Mouse (Mus musculus): ENCODE data around the gene Capn6.

The Capn6 gene

GRCm38 (mm10) chrX:143827212-143827611, at the start of gene Capn6:
TSS of gene Capn6 (minus strand) at chrX:143827414.
- DNase-seq (ENCODE audit: low spot score) = peak; percentile 14

DNA sequence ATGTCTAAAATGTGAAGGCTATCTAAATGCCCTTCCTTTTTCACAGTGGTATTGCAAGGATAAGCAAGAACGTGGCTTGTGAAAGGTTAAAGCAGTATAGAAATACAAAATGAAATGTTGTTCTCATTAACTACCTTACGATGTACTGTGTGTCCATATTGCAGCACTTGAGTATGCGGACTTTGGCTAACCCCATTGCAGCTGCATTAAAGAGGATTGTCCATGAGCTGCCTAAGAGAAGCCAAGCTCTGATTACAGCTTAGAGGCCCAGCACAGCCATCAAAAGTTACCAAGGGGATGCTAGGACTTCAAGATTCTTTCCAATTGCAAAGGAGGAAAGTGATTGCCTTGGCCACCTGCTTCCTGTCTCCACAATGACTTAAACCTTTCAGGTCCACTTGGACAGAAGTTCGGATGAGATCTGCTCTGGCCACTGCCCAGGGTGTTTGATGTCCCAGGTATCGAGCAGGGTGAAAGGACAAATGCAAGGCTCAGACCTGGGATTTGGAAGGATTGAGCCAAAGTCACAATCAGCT, 40.0 kb upstream of the Capn6 start:
- no peak for DNase-seq (ENCODE audit: low spot score)

DNA sequence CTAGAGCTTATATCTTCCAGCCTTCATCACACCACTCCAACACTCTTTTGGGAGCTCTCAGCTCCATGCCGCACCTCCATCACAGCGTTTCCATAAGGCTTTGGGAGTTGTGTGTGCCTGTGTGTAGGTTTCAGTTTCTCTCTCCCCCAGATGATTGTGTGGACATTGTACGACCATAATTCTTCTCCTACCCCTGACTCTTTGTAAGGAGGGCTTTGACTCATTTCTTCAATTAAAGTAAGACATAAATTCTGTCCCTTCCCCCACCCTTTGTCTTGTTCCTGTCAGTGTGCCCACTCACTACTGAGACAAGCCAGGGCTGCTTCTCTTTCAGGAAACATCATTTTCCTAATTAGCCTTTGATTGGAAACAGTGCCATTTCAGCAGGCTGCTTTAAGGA, 24.1 kb upstream of the Capn6 start:
- no peak for DNase-seq (ENCODE audit: low spot score)

- DNase-seq (ENCODE audit: low spot score) = no peak
These were observed 22.8 kb upstream of the Capn6 start for GRCm38 (mm10) chrX:143849969-143850368.

DNA sequence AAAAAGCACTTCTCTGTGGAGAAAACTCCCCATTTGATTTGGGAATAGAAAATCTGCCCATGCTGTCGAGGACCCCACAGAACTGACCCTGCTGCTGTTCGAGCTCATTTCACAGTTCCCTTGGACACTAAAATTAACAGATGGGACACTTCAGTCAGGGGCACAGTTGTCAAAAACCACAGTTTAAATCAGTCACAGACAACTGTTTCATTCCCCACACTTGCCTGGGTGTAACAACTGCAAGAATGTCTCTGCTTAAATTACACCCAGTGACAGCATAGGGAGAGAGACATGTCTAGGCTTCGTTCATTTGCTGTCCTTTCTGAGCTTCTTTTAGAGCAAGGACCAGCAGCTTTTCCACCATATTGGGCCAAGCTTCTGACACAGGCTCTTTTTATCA, 19.4 kb upstream of the Capn6 start:
- no peak for DNase-seq (ENCODE audit: low spot score)

GRCm38 (mm10) chrX:143826521-143826920, 693 bp downstream of the Capn6 start:
- DNase-seq (ENCODE audit: low spot score) = no peak

- DNase-seq (ENCODE audit: low spot score) = no peak
These were observed 8.3 kb downstream of the Capn6 start for GRCm38 (mm10) chrX:143818961-143819360.

DNA sequence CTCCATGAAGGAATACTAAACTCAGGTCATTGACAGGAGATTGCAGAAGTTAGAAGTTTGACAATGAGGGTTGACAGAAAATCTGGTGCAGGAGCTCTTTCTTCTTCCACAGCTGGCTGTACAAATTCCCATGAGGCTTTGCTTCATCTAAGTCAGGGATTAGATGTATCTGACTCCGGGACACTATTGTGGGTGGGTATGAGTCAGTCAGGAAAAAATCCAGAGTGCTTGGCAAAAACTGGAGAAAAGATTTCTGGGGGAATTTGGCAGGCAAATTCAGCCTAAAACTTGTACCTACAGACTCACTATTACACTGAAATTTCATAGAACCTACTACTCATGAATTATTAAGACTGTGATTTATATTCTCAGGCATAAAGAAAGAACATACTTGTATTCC, 11.3 kb downstream of the Capn6 start:
- DNase-seq (ENCODE audit: low spot score) = no peak

- DNase-seq (ENCODE audit: low spot score) = no peak
These were observed 64.7 kb downstream of the Capn6 start for GRCm38 (mm10) chrX:143762556-143762955.

Data from urinary bladder, postnatal 14 days (tissue).